Mouse (Mus musculus): Measurements from ENCODE around the gene Cdk14.
"Not testable (repeated sequence)": the region's sequence is repeated elsewhere in the genome, so short reads cannot be mapped to it uniquely, and the experiment has no call there.

The Cdk14 gene

GRCm38 (mm10) chr5:5265861-5266786, 154.0 kb downstream of the Cdk14 start:
- in situ Hi-C loops (cut with MboI, MseI): loop anchor here in 1 of 2 experiments (10.0 kb wide), 1 partner anchor 301 kb away; no protein-coding TSS in a partner anchor

- in situ Hi-C loops (cut with MboI, MseI): loop anchor here in 1 of 2 experiments (10.0 kb wide), 1 partner anchor 301 kb away; no protein-coding TSS in a partner anchor
Observed at GRCm38 (mm10) chr5:5265401-5265841, 154.7 kb downstream of the Cdk14 start.

DNA sequence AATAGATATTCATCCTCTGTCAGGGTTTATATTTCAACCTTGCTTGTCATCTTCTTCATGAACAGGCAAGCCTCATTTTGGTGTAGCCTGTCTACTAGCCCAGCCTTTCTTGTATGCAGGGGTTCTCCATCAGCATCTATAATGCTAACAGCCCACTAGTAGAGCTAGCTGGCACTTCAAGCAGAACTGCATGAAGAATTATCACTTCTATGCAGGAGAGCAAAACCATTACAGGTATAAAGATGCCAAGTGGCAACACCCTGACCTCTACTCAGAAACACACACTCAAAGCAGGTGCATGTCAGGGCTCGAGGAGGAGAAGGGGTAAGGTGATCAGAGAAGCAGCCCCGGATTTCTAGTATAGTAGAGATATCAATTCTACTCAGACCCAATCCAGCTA, 155.4 kb downstream of the Cdk14 start:
- in situ Hi-C loops (cut with MboI, MseI): loop anchor here in 1 of 2 experiments (10.0 kb wide), 1 partner anchor 300 kb away; no protein-coding TSS in a partner anchor

DNA sequence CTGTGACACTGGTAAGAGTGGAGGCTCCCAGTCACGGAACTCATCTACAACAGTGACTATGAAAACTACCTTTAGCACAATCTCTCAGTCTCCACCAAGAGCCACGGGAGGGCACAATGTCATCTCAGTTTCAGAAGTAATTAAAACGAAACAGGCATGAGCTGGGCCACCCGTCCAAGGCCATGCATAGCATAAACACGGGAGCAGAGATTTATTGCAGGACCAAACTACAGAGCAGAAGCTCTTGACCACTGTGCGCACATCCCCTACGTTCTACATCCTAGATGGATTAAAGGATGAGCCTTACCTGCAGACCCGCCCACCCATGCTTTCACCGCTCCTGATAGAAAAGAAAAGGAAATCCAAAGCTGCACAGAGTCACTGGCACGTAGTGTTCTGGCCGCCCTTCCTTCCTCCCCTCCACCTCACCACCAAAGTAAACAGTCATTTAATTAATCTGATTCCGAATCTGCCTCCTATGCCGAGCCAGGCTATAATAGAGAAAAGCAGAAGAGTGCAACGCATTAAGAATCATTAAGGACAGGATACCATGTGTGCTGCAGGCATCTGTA, 158.3 kb downstream of the Cdk14 start:
- in situ Hi-C loops (cut with MboI, MseI): loop anchor here in 1 of 2 experiments (10.0 kb wide), 1 partner anchor 297 kb away; no protein-coding TSS in a partner anchor

- in situ Hi-C loops (cut with MboI, MseI): loop anchor here in 1 of 2 experiments (10.0 kb wide), 1 partner anchor 296 kb away; no protein-coding TSS in a partner anchor
Observed at GRCm38 (mm10) chr5:5260966-5261724, 159.0 kb downstream of the Cdk14 start.

DNA sequence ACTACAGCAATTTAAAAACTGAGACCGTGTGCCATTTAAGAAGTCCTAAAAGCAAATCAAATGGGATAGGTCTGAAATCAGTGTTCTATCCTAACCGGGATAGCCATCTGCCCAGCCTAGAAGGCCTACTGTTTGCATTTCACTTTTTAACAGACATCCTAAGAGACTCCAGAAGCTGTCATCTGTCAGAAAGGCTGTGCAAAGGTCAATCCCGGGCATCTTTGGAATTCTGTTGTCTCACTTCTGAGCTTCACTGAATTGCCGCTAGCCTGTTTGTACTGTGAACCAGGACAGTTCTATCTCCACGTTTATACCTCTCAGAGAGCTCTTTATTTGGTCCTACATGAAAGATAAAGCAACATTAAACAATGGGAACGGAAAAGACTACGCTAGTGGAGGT, 159.8 kb downstream of the Cdk14 start:
- in situ Hi-C loops (cut with MboI, MseI): loop anchor here in 1 of 2 experiments (10.0 kb wide), 1 partner anchor 296 kb away; no protein-coding TSS in a partner anchor

GRCm38 (mm10) chr5:5254391-5254790, 165.7 kb downstream of the Cdk14 start:
- in situ Hi-C loops (cut with MboI, MseI): no loop called here

- in situ Hi-C loops (cut with MboI, MseI): no loop called here
Observed at GRCm38 (mm10) chr5:5253177-5253576, 166.9 kb downstream of the Cdk14 start.

DNA sequence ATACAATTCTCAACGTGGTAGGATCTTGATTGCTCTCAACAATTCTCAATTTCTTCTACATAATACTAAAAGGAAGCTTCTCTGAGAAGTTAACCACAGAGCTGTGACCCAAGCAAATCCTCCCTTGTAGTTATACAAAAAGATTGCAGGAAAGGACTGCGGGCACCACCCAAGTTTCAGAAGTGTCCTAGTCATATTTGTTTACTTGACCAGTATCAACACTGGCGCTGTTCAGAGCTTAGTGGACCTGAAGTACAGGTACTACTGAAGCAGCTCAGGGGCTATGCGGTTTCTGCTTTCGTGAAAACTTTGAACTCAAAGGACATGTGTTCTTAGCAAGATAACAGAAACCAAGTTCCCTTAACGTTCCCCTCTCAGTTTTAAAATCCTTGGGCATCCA, 172.4 kb downstream of the Cdk14 start:
- in situ Hi-C loops (cut with MboI, MseI): loop anchor here in 1 of 2 experiments (5.0 kb wide), 1 partner anchor 50 kb away; no protein-coding TSS in a partner anchor

DNA sequence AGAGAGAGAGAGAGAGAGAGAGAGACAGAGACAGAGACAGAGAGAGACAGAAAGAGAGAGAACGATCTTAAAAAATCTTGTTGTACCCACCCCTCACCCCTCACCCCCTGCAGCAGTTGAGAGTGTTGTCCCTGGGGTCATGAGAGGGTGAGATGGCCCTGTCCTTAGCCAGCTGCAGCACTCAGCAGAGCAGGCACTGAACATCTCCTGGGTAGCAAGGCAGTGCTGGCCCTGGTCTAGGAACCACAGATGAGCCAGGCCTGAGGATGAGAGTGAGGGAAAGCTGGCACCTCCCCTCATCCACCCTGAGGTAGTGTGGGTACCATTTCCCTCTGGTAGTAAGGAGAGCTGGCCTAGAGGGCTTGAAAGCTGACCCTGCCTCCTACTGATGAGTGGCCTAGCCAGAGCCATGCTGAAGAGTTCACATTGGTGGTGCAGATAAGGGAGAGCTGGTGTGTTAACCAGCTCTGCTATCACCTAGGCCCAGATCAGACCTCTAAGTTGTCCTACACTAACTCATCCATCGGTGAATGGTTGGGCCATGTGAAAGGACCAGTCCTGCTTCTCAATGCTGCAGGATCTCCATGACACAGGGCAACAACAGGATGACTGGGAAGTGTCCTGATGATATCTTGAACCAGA, 173.5 kb downstream of the Cdk14 start:
- in situ Hi-C loops (cut with MboI, MseI): loop anchor here in 1 of 2 experiments (5.0 kb wide), 1 partner anchor 51 kb away; no protein-coding TSS in a partner anchor

DNA sequence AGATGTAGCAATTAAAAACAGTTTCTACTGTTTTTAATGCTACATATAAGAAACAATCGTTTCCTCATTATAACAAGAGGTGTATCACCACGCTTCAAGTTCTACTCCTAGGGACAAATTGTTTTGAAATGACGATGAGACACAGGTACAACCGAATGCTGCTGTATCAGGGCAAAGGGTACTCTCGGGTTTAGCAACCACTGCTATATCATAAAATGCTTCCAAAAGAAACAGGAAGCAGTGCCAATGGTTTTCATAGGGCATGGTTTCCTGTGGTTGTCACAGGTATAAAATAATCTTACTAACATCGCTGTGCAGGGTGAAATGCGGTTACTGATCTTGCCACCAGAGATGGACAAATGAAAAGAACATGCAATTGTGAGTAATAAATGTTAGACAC, 174.9 kb downstream of the Cdk14 start:
- in situ Hi-C loops (cut with MboI, MseI): loop anchor here in 1 of 2 experiments (5.0 kb wide), 1 partner anchor 52 kb away; no protein-coding TSS in a partner anchor

GRCm38 (mm10) chr5:5243648-5244047, 176.5 kb downstream of the Cdk14 start:
- in situ Hi-C loops (cut with MboI, MseI): no loop called here

GRCm38 (mm10) chr5:5242704-5243103, 177.4 kb downstream of the Cdk14 start:
- in situ Hi-C loops (cut with MboI, MseI): no loop called here

DNA sequence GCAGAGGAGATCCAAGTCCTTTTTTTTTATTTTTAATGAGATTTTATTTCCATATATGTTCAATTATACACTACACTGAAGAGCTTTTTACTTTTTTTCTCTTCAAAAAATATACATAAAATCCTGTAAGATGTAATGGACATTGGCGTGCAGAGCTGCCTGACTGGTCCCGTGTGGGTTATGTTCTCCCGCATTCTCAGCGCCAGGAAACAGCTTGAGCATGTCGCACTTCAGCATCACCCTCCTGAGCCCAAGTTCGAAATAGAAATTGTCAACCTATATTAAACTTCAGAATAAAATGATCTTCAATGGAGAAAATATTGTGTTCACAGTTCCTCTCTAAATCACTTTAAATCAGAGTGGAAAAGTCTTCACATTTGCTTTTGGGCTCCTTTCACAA, 179.0 kb downstream of the Cdk14 start:
- in situ Hi-C loops (cut with MboI, MseI): no loop called here

- in situ Hi-C loops (cut with MboI, MseI): no loop called here
Observed at GRCm38 (mm10) chr5:5240121-5240520, 180.0 kb downstream of the Cdk14 start.

- in situ Hi-C loops (cut with MboI, MseI): not testable (repeated sequence)
Observed at GRCm38 (mm10) chr5:5234935-5235334, 185.2 kb downstream of the Cdk14 start.

DNA sequence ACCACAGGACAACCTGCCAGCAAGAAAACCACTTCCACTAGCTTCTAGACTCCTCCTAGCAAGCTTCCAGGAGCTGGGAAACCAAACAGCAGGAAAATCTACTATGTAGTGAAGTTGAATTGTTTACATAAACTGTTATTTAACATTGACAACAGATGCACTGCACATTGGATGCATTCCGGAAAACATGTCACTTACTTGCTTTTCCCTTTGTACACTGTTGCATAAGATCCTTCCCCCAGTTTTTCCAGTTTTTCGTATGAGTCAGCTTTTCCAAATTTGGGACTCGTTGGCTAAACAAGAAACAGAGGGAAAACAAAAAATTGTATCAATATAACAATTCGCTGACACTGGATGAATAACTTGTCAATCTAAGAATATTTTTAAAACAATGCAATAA, 193.1 kb downstream of the Cdk14 start:
- in situ Hi-C loops (cut with MboI, MseI): no loop called here

GRCm38 (mm10) chr5:5211780-5212135, 208.4 kb downstream of the Cdk14 start:
- in situ Hi-C loops (cut with MboI, MseI): no loop called here

DNA sequence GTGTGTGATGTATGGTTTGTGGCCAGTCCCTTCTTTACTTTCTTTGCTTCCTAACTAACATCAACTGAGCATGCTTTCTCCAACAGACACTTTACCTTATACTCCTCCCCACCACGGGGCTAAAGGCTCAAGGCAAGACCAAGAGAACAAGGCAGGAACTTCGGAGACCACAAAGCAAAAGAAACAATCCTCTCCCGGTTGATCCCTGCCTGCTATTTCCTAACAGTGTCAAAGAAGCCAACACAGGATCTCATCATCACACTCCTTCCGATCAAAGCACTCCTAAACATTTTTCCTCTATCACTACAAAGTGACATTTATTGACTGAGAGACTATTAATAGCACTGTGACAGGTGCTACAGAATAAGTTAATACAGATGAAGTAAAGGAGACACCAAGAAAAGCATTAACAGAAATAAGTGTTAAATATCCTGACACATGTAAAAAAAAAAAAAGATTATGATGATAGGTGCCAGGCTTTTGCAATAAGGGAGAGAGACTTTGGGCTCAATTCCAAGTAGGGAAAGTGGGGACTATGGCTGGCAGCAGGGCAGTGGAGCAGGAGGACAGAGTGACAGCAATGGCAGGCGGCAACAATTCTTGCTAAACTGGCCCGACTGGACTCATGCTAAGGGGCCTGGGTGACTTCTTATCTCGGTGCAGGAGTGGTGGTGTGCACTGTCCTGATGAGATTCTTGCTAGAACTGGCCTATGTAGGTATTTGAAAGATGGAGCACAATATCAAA, 208.9 kb downstream of the Cdk14 start:
- in situ Hi-C loops (cut with MboI, MseI): no loop called here

DNA sequence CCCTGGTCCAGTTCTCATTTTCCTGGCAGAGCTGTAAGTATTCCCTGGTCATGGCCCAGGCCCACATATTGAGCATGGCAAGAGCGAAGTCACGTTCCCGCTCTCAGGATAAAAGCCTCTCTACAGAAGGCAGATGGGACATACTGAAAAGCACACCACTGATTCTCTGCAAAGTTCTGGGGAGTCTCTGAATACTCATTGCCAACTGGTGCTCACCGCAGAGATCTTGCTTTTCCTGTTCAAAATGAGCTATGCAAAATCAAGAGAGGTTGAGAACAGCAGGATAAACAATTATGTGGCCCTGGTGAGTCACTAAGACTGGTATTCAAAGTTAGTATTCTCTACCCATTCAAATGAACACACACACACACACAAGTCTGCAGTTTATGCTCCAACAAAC, 212.1 kb downstream of the Cdk14 start:
- in situ Hi-C loops (cut with MboI, MseI): no loop called here
